Mouse (Mus musculus): ENCODE data around the gene Atp5d.

- TF ChIP-seq CTCF (IDR thresholded peaks at IDR 0.05; ENCODE audit: low read depth) (no peak), EP300 (IDR thresholded peaks at IDR 0.05; ENCODE audit: low read depth) (no peak; the same call in 1 of the 2 replicates)
These were observed 12.1 kb downstream of the Atp5d start for GRCm38 (mm10) chr10:80150226-80151210.
